Mouse (Mus musculus) kidney, embryonic 15.5 days (tissue): ENCODE results near the gene Kcmf1. TPM values are rescaled to one million over a fixed set of nuclear protein-coding genes. Genes with fewer than 3 reads are reported as not detected.
"Not testable (repeated sequence)": the region's sequence is repeated elsewhere in the genome, so short reads cannot be mapped to it uniquely, and the experiment has no call there.

Source experiments
- ATAC-seq: fragments of 200-750 bp; cut with Nextera tagmentation; replicated peaks from 2 replicates; pipeline ENCODE4 v1.8.0; 2017; ENCODE audit warnings: moderate TSS enrichment; ENCODE audit not compliant: low FRiP score
- H3K27ac ChIP-seq: fragments of 300-500 bp; sonication (generic); 2 replicates; pipeline ENCODE4 v1.5.1; 2015; ENCODE audit warnings: mild to moderate bottlenecking, inconsistent platforms
- H3K27me3 ChIP-seq: fragments of 300-500 bp; sonication (generic); 2 replicates; pipeline ENCODE4 v1.6.1; 2015; ENCODE audit warnings: inconsistent platforms
- H3K36me3 ChIP-seq: fragments of 300-500 bp; sonication (generic); 2 replicates; pipeline ENCODE4 v1.6.1; 2015; ENCODE audit warnings: inconsistent platforms
- H3K4me1 ChIP-seq: fragments of 300-500 bp; sonication (generic); 2 replicates; pipeline ENCODE4 v1.6.1; 2015; ENCODE audit warnings: inconsistent platforms
- H3K4me2 ChIP-seq: fragments of 300-500 bp; sonication (generic); 2 replicates; pipeline ENCODE4 v1.6.1; 2015; ENCODE audit warnings: moderate library complexity, mild to moderate bottlenecking, inconsistent platforms
- H3K4me3 ChIP-seq: fragments of 300-500 bp; sonication (generic); replicated peaks from 2 replicates; pipeline ENCODE4 v1.5.1; 2015; ENCODE audit warnings: mild to moderate bottlenecking, inconsistent platforms
- H3K9ac ChIP-seq: fragments of 300-500 bp; sonication (generic); 2 replicates; pipeline ENCODE4 v1.6.1; 2015; ENCODE audit warnings: mild to moderate bottlenecking, inconsistent platforms
- H3K9me3 ChIP-seq: fragments of 300-500 bp; sonication (generic); replicated peaks from 2 replicates; pipeline ENCODE4 v1.6.1; 2016; ENCODE audit warnings: inconsistent platforms
- WGBS: fragments of 180-500 bp; shearing (Covaris S2); methylation state at CpG from one replicate; pipeline ENCODE4 v1.1.7; 2015; ENCODE audit warnings: mixed read lengths; 5-methylcytosine and 5-hydroxymethylcytosine counted together
- polyA plus RNA-seq: library from polyadenylated mRNA; unstranded; fragments of >200 nt; fragmentation: Nextera tagmentation; extraction: Ambion mirVana; gene quantifications from 2 replicates; pipeline ENCODE4 v1.2.1, GENCODE M21; 2015

Gene Kcmf1
- polyA plus RNA-seq, 1 experiment from 2014 or later: 33.1 TPM

DNA sequence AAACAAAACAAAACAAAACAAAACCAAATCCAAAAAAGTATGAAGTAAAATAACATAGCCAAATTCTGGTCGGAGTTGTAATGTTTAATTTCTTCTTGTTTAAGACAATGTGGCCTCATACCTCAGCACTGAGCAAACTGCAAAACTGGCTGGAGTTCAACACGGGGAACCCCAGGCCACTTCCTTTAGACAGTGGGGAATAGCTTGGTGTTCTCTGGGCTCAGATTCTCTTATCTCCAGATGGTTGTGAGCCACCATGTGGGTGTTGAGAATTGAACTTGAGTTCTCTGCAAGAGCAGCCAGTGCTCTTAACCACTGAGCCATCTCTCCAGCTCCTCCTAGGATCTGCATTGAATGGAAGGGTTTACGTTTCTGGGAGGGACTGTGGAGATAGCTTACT lies 67.9 kb downstream of the Kcmf1 start:
- Histone ChIP-seq H3K36me3 (no peaks in the 10 kb centered on the region), H3K27me3 (peaks cover under 1% of the 10 kb centered on the region; the same call in 1 of the 2 replicates), H3K9ac (no peak overlapping the region), H3K27ac (no peak overlapping the region), H3K9me3 (no peaks in the 10 kb centered on the region), H3K4me3 (no peak overlapping the region), H3K4me1 (0 out of 2 replicates have a peak, but pooled peaks cover 2% of the 10 kb centered on the region), H3K4me2 (no peak overlapping the region)
- ATAC-seq: no peak
- 60% methylated on average over 3 of the region's 3 CpGs for WGBS

- Histone ChIP-seq H3K4me2 (no peak overlapping the region), H3K4me3 (no peak overlapping the region), H3K4me1 (0 out of 2 replicates have a peak, but pooled peaks cover 2% of the 10 kb centered on the region), H3K27ac (no peak overlapping the region), H3K36me3 (no peaks in the 10 kb centered on the region), H3K9ac (no peak overlapping the region), H3K27me3 (peaks cover 7% of the 10 kb centered on the region), H3K9me3 (no peaks in the 10 kb centered on the region)
- no peak for ATAC-seq
- WGBS: 19% methylated on average over 3 of the region's 3 CpGs
Observed at GRCm38 (mm10) chr6:72831276-72831675, 68.5 kb downstream of the Kcmf1 start.

DNA sequence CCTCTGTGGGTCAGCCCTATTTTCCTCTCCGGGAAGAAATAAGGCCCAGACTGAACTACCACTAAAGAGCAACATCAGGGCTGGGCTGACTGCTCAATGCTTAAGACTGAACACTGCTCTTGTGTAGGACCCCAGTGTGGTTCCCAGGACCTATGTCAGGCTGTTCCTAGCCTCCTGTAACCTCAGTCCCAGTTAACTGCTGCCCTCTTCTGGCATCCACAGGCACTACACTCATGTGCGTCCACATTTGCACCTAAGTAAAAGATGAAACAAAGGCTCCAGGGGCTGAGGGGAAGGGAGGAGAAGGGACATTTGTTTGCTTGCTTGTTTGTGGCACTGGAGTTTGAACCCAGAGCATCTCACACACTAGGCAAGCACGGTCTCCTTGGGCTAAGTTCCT lies 70.9 kb downstream of the Kcmf1 start:
- H3K4me3 ChIP-seq: no peak overlapping the region
- peak overlapping the region; percentile 41; the same call in 1 of the 2 replicates for H3K4me2 ChIP-seq
- peaks cover 15% of the 10 kb centered on the region for H3K27me3 ChIP-seq
- H3K9me3 ChIP-seq: no peaks in the 10 kb centered on the region
- H3K9ac ChIP-seq: no peak overlapping the region
- peaks cover 14% of the 10 kb centered on the region for H3K4me1 ChIP-seq
- H3K36me3 ChIP-seq: no peaks in the 10 kb centered on the region
- ATAC-seq: no peak
- 80% methylated on average over 3 of the region's 3 CpGs for WGBS
- no peak overlapping the region for H3K27ac ChIP-seq

DNA sequence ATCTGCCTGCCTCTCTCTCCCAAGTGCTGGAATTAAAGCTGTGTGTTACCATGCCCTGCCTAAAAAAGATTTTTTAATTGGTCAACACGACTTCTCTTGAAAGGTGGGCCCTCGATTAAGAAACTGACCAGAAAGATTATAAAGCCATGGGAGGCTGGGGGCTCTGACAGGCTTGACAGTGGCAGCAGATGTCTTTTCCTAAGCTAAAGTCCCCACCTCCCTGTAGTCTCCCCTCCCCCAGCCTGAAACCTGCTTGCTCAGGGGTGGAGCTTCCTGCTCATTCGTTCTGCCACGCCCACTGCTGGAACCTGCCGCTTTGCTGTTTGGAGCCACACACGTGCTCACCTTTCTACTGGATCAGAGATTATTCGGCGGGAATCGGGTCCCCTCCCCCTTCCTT lies 71.7 kb downstream of the Kcmf1 start:
- Histone ChIP-seq H3K4me2 (peak overlapping the region; percentile 41), H3K4me1 (peaks cover 14% of the 10 kb centered on the region), H3K27me3 (peaks cover 15% of the 10 kb centered on the region)
- not testable (repeated sequence) for H3K36me3 ChIP-seq, H3K9ac ChIP-seq, H3K4me3 ChIP-seq, H3K9me3 ChIP-seq, H3K27ac ChIP-seq
- ATAC-seq: 0 out of 2 replicates have a peak, but pooled peaks have one; percentile 27
- 8% methylated on average over 9 of the region's 9 CpGs for whole genome bisulfite sequencing

DNA sequence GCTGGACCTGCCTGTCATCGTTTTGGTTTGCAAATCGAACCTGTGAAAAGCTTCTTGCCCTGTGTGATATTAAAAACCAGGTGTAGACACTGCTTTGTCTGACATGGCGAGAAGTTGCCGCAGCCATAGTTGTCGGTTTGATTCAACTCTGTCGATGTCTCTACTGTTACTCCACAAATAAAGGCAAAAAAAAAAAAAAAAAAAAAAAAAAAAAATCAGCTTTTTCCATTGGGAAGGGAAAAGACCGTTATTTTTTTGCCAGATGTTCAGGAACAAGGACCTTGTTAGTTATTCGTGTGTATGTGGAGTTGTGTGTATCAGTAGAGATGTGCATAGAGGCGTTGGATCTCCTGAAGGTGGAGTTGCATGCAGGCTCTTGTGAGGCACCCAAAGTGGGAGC lies 74.0 kb downstream of the Kcmf1 start:
- Histone ChIP-seq H3K27me3 (peaks cover 15% of the 10 kb centered on the region), H3K4me3 (no peak overlapping the region), H3K9me3 (no peaks in the 10 kb centered on the region), H3K36me3 (no peaks in the 10 kb centered on the region), H3K4me1 (peaks cover 14% of the 10 kb centered on the region), H3K4me2 (peak overlapping the region; percentile 56; the same call in 1 of the 2 replicates), H3K9ac (no peak overlapping the region), H3K27ac (no peak overlapping the region)
- no peak for ATAC-seq
- 56% methylated on average over 9 of the region's 9 CpGs for WGBS

- peak overlapping the region; percentile 33 for H3K4me3 ChIP-seq
- peak; percentile 22 for ATAC-seq
- WGBS: 7% methylated on average over 26 of the region's 26 CpGs
Observed at GRCm38 (mm10) chr6:72824971-72825737, 74.6 kb downstream of the Kcmf1 start.

DNA sequence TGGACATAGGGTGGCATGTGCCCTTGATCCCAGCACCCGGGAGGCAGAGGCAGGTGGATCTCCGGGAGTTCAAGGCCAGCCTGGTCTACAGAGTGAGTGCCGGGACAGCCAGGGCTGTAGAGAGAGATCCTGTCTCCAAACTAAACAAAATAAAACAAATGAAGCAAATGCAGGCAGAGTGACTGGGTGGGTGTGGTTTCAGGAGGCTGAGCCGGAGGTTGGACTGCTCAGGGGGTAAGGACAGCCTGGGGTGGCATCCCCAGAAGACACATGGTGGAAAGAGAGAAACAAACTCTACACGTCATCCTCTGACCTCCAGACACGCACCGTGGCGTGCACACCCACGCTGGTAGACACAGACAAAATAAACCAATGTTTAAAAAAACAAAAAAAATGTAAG lies 86.3 kb downstream of the Kcmf1 start:
- no peaks in the 10 kb centered on the region for H3K36me3 ChIP-seq
- no peak overlapping the region for H3K9ac ChIP-seq
- no peak for ATAC-seq
- no peak overlapping the region for H3K27ac ChIP-seq
- no peaks in the 10 kb centered on the region for H3K27me3 ChIP-seq
- H3K4me3 ChIP-seq: no peak overlapping the region
- peaks cover 9% of the 10 kb centered on the region; the same call in 1 of the 2 replicates for H3K4me1 ChIP-seq
- H3K4me2 ChIP-seq: peak overlapping the region; percentile 27; the same call in 1 of the 2 replicates
- no peaks in the 10 kb centered on the region for H3K9me3 ChIP-seq
- 61% methylated on average over 9 of the region's 9 CpGs for WGBS

More at GRCm38 (mm10) chr6:72824971-72825737, 74.6 kb downstream of the Kcmf1 start:
- peaks cover 15% of the 10 kb centered on the region for H3K27me3 ChIP-seq
- no peaks in the 10 kb centered on the region for H3K9me3 ChIP-seq
- peak overlapping the region; percentile 56 for H3K4me2 ChIP-seq
- H3K4me1 ChIP-seq: peaks cover 14% of the 10 kb centered on the region
- H3K36me3 ChIP-seq: no peaks in the 10 kb centered on the region
- H3K27ac ChIP-seq: 0 out of 2 replicates have a peak overlapping the region, but pooled peaks have one; percentile 37
- H3K9ac ChIP-seq: peak overlapping the region; percentile 35; the same call in 1 of the 2 replicates

DNA sequence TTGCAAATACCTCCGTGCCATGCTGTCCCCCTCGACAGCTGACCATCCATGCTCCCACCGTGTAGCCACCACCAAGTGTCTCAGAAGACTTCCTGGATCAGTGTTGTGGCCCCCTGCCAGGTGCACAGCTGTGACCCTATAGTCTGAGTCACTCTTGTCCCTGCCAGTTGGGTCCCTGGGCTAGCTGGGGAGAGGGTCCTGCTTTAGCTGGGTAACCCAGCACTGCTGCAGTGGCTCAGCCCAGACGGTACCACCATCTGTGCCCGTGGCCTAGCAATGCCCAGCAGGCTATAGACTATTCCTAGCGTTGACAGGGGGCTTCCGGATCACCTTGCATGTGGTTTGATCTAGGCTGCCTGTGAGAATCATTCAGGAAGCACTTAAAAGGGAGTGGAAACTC lies 89.5 kb downstream of the Kcmf1 start:
- no peak overlapping the region for H3K9ac ChIP-seq
- no peak for ATAC-seq
- no peak overlapping the region for H3K4me3 ChIP-seq
- no peaks in the 10 kb centered on the region for H3K36me3 ChIP-seq
- no peaks in the 10 kb centered on the region for H3K9me3 ChIP-seq
- WGBS: 81% methylated on average over 7 of the region's 7 CpGs
- H3K4me2 ChIP-seq: no peak overlapping the region
- H3K27ac ChIP-seq: no peak overlapping the region
- peaks cover 9% of the 10 kb centered on the region; the same call in 1 of the 2 replicates for H3K4me1 ChIP-seq
- H3K27me3 ChIP-seq: no peaks in the 10 kb centered on the region

DNA sequence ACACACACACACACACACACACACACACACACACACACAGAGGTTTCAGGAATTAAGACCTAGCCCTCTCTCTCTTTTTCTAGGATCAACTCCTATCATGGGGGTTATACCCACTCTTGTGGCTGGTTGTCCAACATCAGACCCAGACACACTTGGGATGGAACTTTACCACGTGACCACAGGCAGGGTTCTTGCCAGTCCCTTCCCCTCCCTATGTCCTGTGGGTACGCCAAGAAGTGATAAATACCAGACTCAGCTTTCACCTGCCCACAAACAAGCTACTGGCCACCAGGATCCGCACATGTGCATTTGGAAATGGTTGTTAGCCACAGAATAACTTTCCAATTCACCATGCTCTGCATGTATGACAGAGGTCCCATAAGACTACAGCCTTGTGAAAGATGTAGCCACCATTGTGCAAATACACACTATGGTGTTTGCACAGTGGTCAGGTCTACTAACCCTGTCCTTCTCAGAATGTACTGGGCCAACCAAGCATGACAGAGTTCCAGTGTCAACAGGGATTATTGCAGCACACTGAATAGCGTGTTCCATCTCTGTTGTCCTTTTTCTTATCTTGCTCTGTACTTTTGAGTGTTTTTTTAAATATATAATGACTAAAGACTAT lies 90.1 kb downstream of the Kcmf1 start:
- Histone ChIP-seq H3K4me3 (no peak overlapping the region), H3K27me3 (no peaks in the 10 kb centered on the region), H3K4me2 (no peak overlapping the region), H3K27ac (no peak overlapping the region), H3K36me3 (no peaks in the 10 kb centered on the region), H3K4me1 (peaks cover 9% of the 10 kb centered on the region; the same call in 1 of the 2 replicates), H3K9me3 (no peaks in the 10 kb centered on the region), H3K9ac (no peak overlapping the region)
- no peak for ATAC-seq
- WGBS: 57% methylated on average over 4 of the region's 4 CpGs

GRCm38 (mm10) chr6:72808342-72808741 lies 91.4 kb downstream of the Kcmf1 start:
- Histone ChIP-seq H3K27me3 (no peaks in the 10 kb centered on the region), H3K27ac (no peak overlapping the region), H3K4me2 (no peak overlapping the region), H3K9ac (no peak overlapping the region), H3K4me1 (peaks cover 4% of the 10 kb centered on the region; the same call in 1 of the 2 replicates), H3K9me3 (no peaks in the 10 kb centered on the region), H3K36me3 (no peaks in the 10 kb centered on the region), H3K4me3 (no peak overlapping the region)
- 55% methylated on average over 3 of the region's 3 CpGs for WGBS
- no peak for ATAC-seq

GRCm38 (mm10) chr6:72803669-72804068 lies 96.1 kb downstream of the Kcmf1 start:
- Histone ChIP-seq H3K36me3 (no peaks in the 10 kb centered on the region), H3K4me3 (no peak overlapping the region), H3K9me3 (no peaks in the 10 kb centered on the region), H3K27ac (no peak overlapping the region), H3K27me3 (no peaks in the 10 kb centered on the region), H3K4me1 (no peaks in the 10 kb centered on the region), H3K4me2 (no peak overlapping the region), H3K9ac (no peak overlapping the region)
- WGBS: 78% methylated on average over 6 of the region's 6 CpGs
- no peak for ATAC-seq

GRCm38 (mm10) chr6:72802119-72802518 lies 97.7 kb downstream of the Kcmf1 start:
- no peaks in the 10 kb centered on the region for H3K27me3 ChIP-seq
- WGBS: 86% methylated on average over 6 of the region's 6 CpGs
- H3K4me3 ChIP-seq: no peak overlapping the region
- H3K9me3 ChIP-seq: no peaks in the 10 kb centered on the region
- no peaks in the 10 kb centered on the region for H3K36me3 ChIP-seq
- H3K9ac ChIP-seq: no peak overlapping the region
- ATAC-seq: no peak
- H3K27ac ChIP-seq: no peak overlapping the region
- H3K4me2 ChIP-seq: no peak overlapping the region
- H3K4me1 ChIP-seq: no peaks in the 10 kb centered on the region
